Comparison of ENCODE assay signal across 11 mouse cellular contexts in the genomic region with DNA sequence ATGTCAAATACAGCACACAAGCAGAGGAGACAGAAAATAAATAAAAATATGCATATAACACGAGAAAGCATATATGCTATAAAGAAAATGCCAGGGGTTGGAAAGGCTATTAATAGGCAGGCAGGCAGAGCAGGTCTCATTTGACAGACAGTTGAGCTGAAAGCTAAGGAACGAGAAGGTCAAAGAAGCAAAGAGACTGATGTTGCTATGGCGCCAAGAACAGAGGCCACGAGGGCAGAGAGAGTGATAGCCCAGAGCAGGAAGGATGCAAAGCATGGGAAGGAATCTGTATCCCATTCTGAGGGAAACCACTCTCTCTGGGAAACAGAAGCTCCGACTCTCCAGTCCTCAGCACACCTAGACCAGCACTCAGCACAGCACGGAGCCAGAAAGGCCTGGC. TPM values are rescaled to one million over a fixed set of nuclear protein-coding genes. Genes with fewer than 3 reads are reported as not detected.
DNase-seq lines count a peak whose midpoint lies in the region; ATAC-seq and TF ChIP-seq lines count a peak whose summit lies in the region.
"Had no signal": no experiment of that assay in that cellular context is flagged by ENCODE, and none has a peak within 500 bp of the region (broad histone marks: within the 10 kb centered on the region; RNA-seq: fewer than 3 reads in every experiment).

No protein-coding gene starts in this region.

- H3K4me2 ChIP-seq in heart, embryonic 13.5 days, result peak overlapping the region; percentile 60
- H3K4me2 ChIP-seq in lung, postnatal 0 days (replicated peaks; ENCODE audit: low read depth, low read length), result no peak overlapping the region
- no peak overlapping the region for H3K4me2 ChIP-seq in midbrain, embryonic 12.5 days (replicated peaks)

- H3K9ac ChIP-seq in heart, embryonic 13.5 days, result peak overlapping the region; percentile 6; the same call in 1 of the 2 replicates
- no peak overlapping the region for H3K9ac ChIP-seq in lung, postnatal 0 days (replicated peaks; ENCODE audit: low read depth)
- H3K9ac ChIP-seq in midbrain, embryonic 12.5 days (replicated peaks), result no peak overlapping the region

- WGBS in heart, embryonic 13.5 days, result 30% methylated on average over 6 of the region's 6 CpGs
- WGBS in lung, postnatal 0 days, result 52% methylated on average over 6 of the region's 6 CpGs
- WGBS in lung, adult 2 months, result 58% methylated on average over 6 of the region's 6 CpGs
- WGBS in midbrain, embryonic 12.5 days, result 40% methylated on average over 6 of the region's 6 CpGs
- WGBS in thymus, adult 2 months, result 91% methylated on average over 6 of the region's 6 CpGs

- intact Hi-C loops in heart, postnatal 25 days (cut with DNase I), result no loop called here

- no peak for TF ChIP-seq POLR2A in lung, adult 2 months (IDR thresholded peaks at IDR 0.05; ENCODE audit: borderline replicate concordance, extremely low read depth, low read depth, low read length)
- no peak for TF ChIP-seq POLR2A in thymus, adult 2 months (IDR thresholded peaks at IDR 0.05; ENCODE audit: control insufficient read depth, extremely low read depth, insufficient read depth, low read length, poor library complexity)

- H3K9me3 ChIP-seq in heart, embryonic 13.5 days, result no peaks in the 10 kb centered on the region
- H3K9me3 ChIP-seq in lung, postnatal 0 days (ENCODE audit: low read length), result no peaks in the 10 kb centered on the region
- no peaks in the 10 kb centered on the region for H3K9me3 ChIP-seq in midbrain, embryonic 12.5 days

- DNase-seq in heart, postnatal 25 days (ENCODE audit: low spot score), result no peak
- DNase-seq in lung, postnatal 0 days (ENCODE audit: low spot score), result no peak
- DNase-seq in lung, adult 2 months, result no peak
- DNase-seq in spleen, postnatal 10 days (ENCODE audit: low spot score in 2 of 2), result no peak
- DNase-seq in thymus, adult 2 months, result no peak
- DNase-seq: kidney, postnatal 36 days; lung, postnatal 10 days; spleen, adult 18-20 months; thymus, postnatal 4 days had no signal

- H3K36me3 ChIP-seq in heart, embryonic 13.5 days, result peaks cover 36% of the 10 kb centered on the region
- H3K36me3 ChIP-seq in lung, postnatal 0 days (ENCODE audit: insufficient read depth, low read length), result peaks cover 4% of the 10 kb centered on the region
- no peaks in the 10 kb centered on the region for H3K36me3 ChIP-seq in midbrain, embryonic 12.5 days
- H3K36me3 ChIP-seq in thymus, adult 2 months (ENCODE audit: control insufficient read depth, insufficient read depth, low read length), result peaks cover 8% of the 10 kb centered on the region

- peak overlapping the region; percentile 88 for H3K27ac ChIP-seq in heart, embryonic 13.5 days (replicated peaks)
- peak overlapping the region; percentile 29; the same call in 1 of the 2 replicates for H3K27ac ChIP-seq in lung, postnatal 0 days (ENCODE audit: low read length)
- H3K27ac ChIP-seq in midbrain, embryonic 12.5 days (replicated peaks), result peak overlapping the region; percentile 52
- no peak overlapping the region for H3K27ac ChIP-seq in thymus, adult 2 months (ENCODE audit: control insufficient read depth, insufficient read depth, low read length)

- no peak overlapping the region for H3K4me3 ChIP-seq in heart, embryonic 13.5 days
- H3K4me3 ChIP-seq in lung, postnatal 0 days (ENCODE audit: low read depth, low read length), result no peak overlapping the region
- no peak overlapping the region for H3K4me3 ChIP-seq in lung, adult 2 months (replicated peaks; ENCODE audit: extremely low read depth, low read depth, low read length)
- no peak overlapping the region for H3K4me3 ChIP-seq in midbrain, embryonic 12.5 days
- no peak overlapping the region for H3K4me3 ChIP-seq in thymus, adult 2 months (ENCODE audit: control insufficient read depth, insufficient read depth, low read length)

- no peak for TF ChIP-seq EP300 in lung, postnatal 0 days (IDR thresholded peaks at IDR 0.05)

- no peaks in the 10 kb centered on the region for H3K27me3 ChIP-seq in heart, embryonic 13.5 days (replicated peaks)
- no peaks in the 10 kb centered on the region for H3K27me3 ChIP-seq in lung, postnatal 0 days (replicated peaks; ENCODE audit: insufficient read depth, low read length)
- H3K27me3 ChIP-seq in midbrain, embryonic 12.5 days, result no peaks in the 10 kb centered on the region
- H3K27me3 ChIP-seq in thymus, adult 2 months (ENCODE audit: control insufficient read depth, insufficient read depth, low read length), result no peaks in the 10 kb centered on the region

- peaks cover 58% of the 10 kb centered on the region for H3K4me1 ChIP-seq in heart, embryonic 13.5 days
- peaks cover 5% of the 10 kb centered on the region; the same call in 1 of the 2 replicates for H3K4me1 ChIP-seq in lung, postnatal 0 days (ENCODE audit: insufficient read depth, low read depth, low read length)
- peaks cover 12% of the 10 kb centered on the region for H3K4me1 ChIP-seq in lung, adult 2 months (ENCODE audit: control insufficient read depth, insufficient read depth, low read length)
- H3K4me1 ChIP-seq in midbrain, embryonic 12.5 days, result peaks cover 29% of the 10 kb centered on the region
- peaks cover 8% of the 10 kb centered on the region for H3K4me1 ChIP-seq in thymus, adult 2 months (replicated peaks; ENCODE audit: control insufficient read depth, insufficient read depth, low read length)

- ATAC-seq in heart, embryonic 13.5 days (ENCODE audit: extremely low read depth, insufficient number of reproducible peaks, low FRiP score, low TSS enrichment), result no peak
- ATAC-seq in lung, postnatal 0 days, result no peak
- ATAC-seq in midbrain, embryonic 12.5 days (ENCODE audit: low FRiP score, low read depth), result no peak

- TF ChIP-seq CTCF in lung, postnatal 0 days (IDR thresholded peaks at IDR 0.05), result no peak
- no peak for TF ChIP-seq CTCF in lung, adult 2 months (IDR thresholded peaks at IDR 0.05; ENCODE audit: insufficient read depth, low read length)
- no peak for TF ChIP-seq CTCF in thymus, adult 2 months (IDR thresholded peaks at IDR 0.05; ENCODE audit: borderline replicate concordance, control insufficient read depth, extremely low read depth, insufficient read depth, low read length, poor library complexity)

RNA-seq across cellular contexts. Expression of a gene that starts 18.1 kb away (rescaled TPM):
- polyA plus RNA-seq in heart, embryonic 13.5 days (2015; fragmentation: Nextera tagmentation; extraction: Ambion mirVana), result 10.1 and 10.3 TPM in 2 replicates
- total RNA-seq in heart, postnatal 25 days (2021), result 1 to 10 TPM; 5.0 to 8.0 TPM
- 30.6 and 31.7 TPM in 2 replicates for polyA plus RNA-seq in lung, postnatal 0 days (2015; fragmentation: Nextera tagmentation; extraction: Ambion mirVana)
- 20.0 and 23.2 TPM in 2 replicates for polyA plus RNA-seq in lung, adult 2 months (2012; rRNA removed)
- polyA plus RNA-seq in midbrain, embryonic 12.5 days (2016; fragmentation: Nextera tagmentation; extraction: Ambion mirVana), result 5.4 and 6.1 TPM in 2 replicates
- polyA plus RNA-seq in thymus, adult 2 months (2012; rRNA removed), result 20.4 and 21.3 TPM in 2 replicates
